Mouse (Mus musculus): ENCODE results near the gene Tbc1d22a. TPM values are rescaled to one million over a fixed set of nuclear protein-coding genes. Genes with fewer than 3 reads are reported as not detected.

The Tbc1d22a gene
- polyA plus RNA-seq, 1 experiment: 56.5 TPM

- Histone ChIP-seq H3K27ac (ENCODE audit: control insufficient read depth, insufficient read depth, low read length) (no peak overlapping the region), H3K27me3 (ENCODE audit: control insufficient read depth, insufficient read depth, low read length) (no peaks in the 10 kb centered on the region), H3K4me1 (replicated peaks; ENCODE audit: control insufficient read depth, insufficient read depth, low read length) (peaks cover 5% of the 10 kb centered on the region; the same call in 1 of the 2 replicates), H3K4me3 (ENCODE audit: control insufficient read depth, insufficient read depth, low read length) (no peak overlapping the region), H3K36me3 (ENCODE audit: control insufficient read depth, insufficient read depth, low read length) (no peaks in the 10 kb centered on the region)
- no peak for TF ChIP-seq CTCF (IDR thresholded peaks at IDR 0.05; ENCODE audit: borderline replicate concordance, control insufficient read depth, extremely low read depth, insufficient read depth, low read length, poor library complexity)
- TF ChIP-seq POLR2A (IDR thresholded peaks at IDR 0.05; ENCODE audit: control insufficient read depth, extremely low read depth, insufficient read depth, low read length, poor library complexity): no peak
- 94% methylated on average over 3 of the region's 3 CpGs for WGBS
- no peak for DNase-seq
These were observed 245.2 kb downstream of the Tbc1d22a start for GRCm38 (mm10) chr15:86459413-86459812.

GRCm38 (mm10) chr15:86462636-86463035 lies 248.4 kb downstream of the Tbc1d22a start:
- DNase-seq: no peak
- WGBS: 94% methylated on average over 8 of the region's 8 CpGs
- TF ChIP-seq CTCF (IDR thresholded peaks at IDR 0.05; ENCODE audit: borderline replicate concordance, control insufficient read depth, extremely low read depth, insufficient read depth, low read length, poor library complexity): no peak
- TF ChIP-seq POLR2A (IDR thresholded peaks at IDR 0.05; ENCODE audit: control insufficient read depth, extremely low read depth, insufficient read depth, low read length, poor library complexity): no peak

GRCm38 (mm10) chr15:86468082-86468481 lies 253.8 kb downstream of the Tbc1d22a start:
- DNase-seq: no peak
- Histone ChIP-seq H3K27me3 (ENCODE audit: control insufficient read depth, insufficient read depth, low read length) (no peaks in the 10 kb centered on the region), H3K27ac (ENCODE audit: control insufficient read depth, insufficient read depth, low read length) (no peak overlapping the region), H3K4me3 (ENCODE audit: control insufficient read depth, insufficient read depth, low read length) (no peak overlapping the region), H3K4me1 (replicated peaks; ENCODE audit: control insufficient read depth, insufficient read depth, low read length) (no peaks in the 10 kb centered on the region), H3K36me3 (ENCODE audit: control insufficient read depth, insufficient read depth, low read length) (no peaks in the 10 kb centered on the region)
- no peak for TF ChIP-seq POLR2A (IDR thresholded peaks at IDR 0.05; ENCODE audit: control insufficient read depth, extremely low read depth, insufficient read depth, low read length, poor library complexity)

More at GRCm38 (mm10) chr15:86462636-86463035, 248.4 kb downstream of the Tbc1d22a start:
- Histone ChIP-seq H3K27ac (ENCODE audit: control insufficient read depth, insufficient read depth, low read length) (no peak overlapping the region), H3K27me3 (ENCODE audit: control insufficient read depth, insufficient read depth, low read length) (no peaks in the 10 kb centered on the region), H3K4me1 (replicated peaks; ENCODE audit: control insufficient read depth, insufficient read depth, low read length) (no peaks in the 10 kb centered on the region), H3K36me3 (ENCODE audit: control insufficient read depth, insufficient read depth, low read length) (no peaks in the 10 kb centered on the region), H3K4me3 (ENCODE audit: control insufficient read depth, insufficient read depth, low read length) (no peak overlapping the region)

- no peak overlapping the region for H3K27ac ChIP-seq (ENCODE audit: control insufficient read depth, insufficient read depth, low read length)
- H3K4me1 ChIP-seq (replicated peaks; ENCODE audit: control insufficient read depth, insufficient read depth, low read length): no peaks in the 10 kb centered on the region
- no peaks in the 10 kb centered on the region for H3K36me3 ChIP-seq (ENCODE audit: control insufficient read depth, insufficient read depth, low read length)
- no peaks in the 10 kb centered on the region for H3K27me3 ChIP-seq (ENCODE audit: control insufficient read depth, insufficient read depth, low read length)
- TF ChIP-seq POLR2A (IDR thresholded peaks at IDR 0.05; ENCODE audit: control insufficient read depth, extremely low read depth, insufficient read depth, low read length, poor library complexity) (no peak), CTCF (IDR thresholded peaks at IDR 0.05; ENCODE audit: borderline replicate concordance, control insufficient read depth, extremely low read depth, insufficient read depth, low read length, poor library complexity) (no peak)
- 92% methylated on average over 7 of the region's 7 CpGs for WGBS
- H3K4me3 ChIP-seq (ENCODE audit: control insufficient read depth, insufficient read depth, low read length): no peak overlapping the region
- no peak for DNase-seq
These were observed 256.9 kb downstream of the Tbc1d22a start for GRCm38 (mm10) chr15:86471136-86471535.

- no peaks in the 10 kb centered on the region for H3K4me1 ChIP-seq (replicated peaks; ENCODE audit: control insufficient read depth, insufficient read depth, low read length)
- H3K27ac ChIP-seq (ENCODE audit: control insufficient read depth, insufficient read depth, low read length): no peak overlapping the region
- WGBS: 95% methylated on average over 11 of the region's 11 CpGs
- TF ChIP-seq CTCF (IDR thresholded peaks at IDR 0.05; ENCODE audit: borderline replicate concordance, control insufficient read depth, extremely low read depth, insufficient read depth, low read length, poor library complexity): no peak
- H3K27me3 ChIP-seq (ENCODE audit: control insufficient read depth, insufficient read depth, low read length): no peaks in the 10 kb centered on the region
- no peaks in the 10 kb centered on the region for H3K36me3 ChIP-seq (ENCODE audit: control insufficient read depth, insufficient read depth, low read length)
- H3K4me3 ChIP-seq (ENCODE audit: control insufficient read depth, insufficient read depth, low read length): no peak overlapping the region
- no peak for DNase-seq
These were observed 259.2 kb downstream of the Tbc1d22a start for GRCm38 (mm10) chr15:86473473-86473872.

- no peaks in the 10 kb centered on the region for H3K36me3 ChIP-seq (ENCODE audit: control insufficient read depth, insufficient read depth, low read length)
- H3K27ac ChIP-seq (ENCODE audit: control insufficient read depth, insufficient read depth, low read length): no peak overlapping the region
- 98% methylated on average over 5 of the region's 5 CpGs for WGBS
- H3K4me1 ChIP-seq (replicated peaks; ENCODE audit: control insufficient read depth, insufficient read depth, low read length): no peaks in the 10 kb centered on the region
- H3K27me3 ChIP-seq (ENCODE audit: control insufficient read depth, insufficient read depth, low read length): no peaks in the 10 kb centered on the region
- TF ChIP-seq CTCF (IDR thresholded peaks at IDR 0.05; ENCODE audit: borderline replicate concordance, control insufficient read depth, extremely low read depth, insufficient read depth, low read length, poor library complexity) (no peak), POLR2A (IDR thresholded peaks at IDR 0.05; ENCODE audit: control insufficient read depth, extremely low read depth, insufficient read depth, low read length, poor library complexity) (no peak)
- no peak for DNase-seq
- no peak overlapping the region for H3K4me3 ChIP-seq (ENCODE audit: control insufficient read depth, insufficient read depth, low read length)
These were observed 260.7 kb downstream of the Tbc1d22a start for GRCm38 (mm10) chr15:86474951-86475350.

- 99% methylated on average over 6 of the region's 6 CpGs for WGBS
- no peaks in the 10 kb centered on the region for H3K36me3 ChIP-seq (ENCODE audit: control insufficient read depth, insufficient read depth, low read length)
These were observed 262.2 kb downstream of the Tbc1d22a start for GRCm38 (mm10) chr15:86476483-86476882.

More at GRCm38 (mm10) chr15:86476483-86476882, 262.2 kb downstream of the Tbc1d22a start:
- H3K27me3 ChIP-seq (ENCODE audit: control insufficient read depth, insufficient read depth, low read length): no peaks in the 10 kb centered on the region
- no peak for DNase-seq
- no peak overlapping the region for H3K4me3 ChIP-seq (ENCODE audit: control insufficient read depth, insufficient read depth, low read length)
- no peak overlapping the region for H3K27ac ChIP-seq (ENCODE audit: control insufficient read depth, insufficient read depth, low read length)
- no peak for TF ChIP-seq CTCF (IDR thresholded peaks at IDR 0.05; ENCODE audit: borderline replicate concordance, control insufficient read depth, extremely low read depth, insufficient read depth, low read length, poor library complexity)
- TF ChIP-seq POLR2A (IDR thresholded peaks at IDR 0.05; ENCODE audit: control insufficient read depth, extremely low read depth, insufficient read depth, low read length, poor library complexity): no peak
- H3K4me1 ChIP-seq (replicated peaks; ENCODE audit: control insufficient read depth, insufficient read depth, low read length): no peaks in the 10 kb centered on the region

Data from thymus, adult 2 months (tissue).